Mouse (Mus musculus): ENCODE data around the gene B4galnt3.

The B4galnt3 gene

GRCm38 (mm10) chr6:120179044-120179755, 115.2 kb downstream of the B4galnt3 start:
- in situ Hi-C loops (cut with MboI; ENCODE audit: low pct_unique_long_range_greater_than_20kb in 1 of 2, low sequenced_read_pairs in 2 of 2, unreplicated experiment in 1 of 2): loop anchor here in 1 of 2 experiments (25.0 kb wide), 2 partner anchors 142 to 267 kb away; partner anchors contain the start of genes Rad52 and Wnk1

- in situ Hi-C loops (cut with MboI; ENCODE audit: low pct_unique_long_range_greater_than_20kb in 1 of 2, low sequenced_read_pairs in 2 of 2, unreplicated experiment in 1 of 2): loop anchor here in 1 of 2 experiments (25.0 kb wide), 2 partner anchors 138 to 263 kb away; partner anchors contain the start of genes Rad52 and Wnk1
These were observed 118.7 kb downstream of the B4galnt3 start for GRCm38 (mm10) chr6:120175650-120176049.

- in situ Hi-C loops (cut with MboI; ENCODE audit: low pct_unique_long_range_greater_than_20kb in 1 of 2, low sequenced_read_pairs in 2 of 2, unreplicated experiment in 1 of 2): loop anchor here in 1 of 2 experiments (25.0 kb wide), 2 partner anchors 137 to 262 kb away; partner anchors contain the start of genes Rad52 and Wnk1
These were observed 119.7 kb downstream of the B4galnt3 start for GRCm38 (mm10) chr6:120174602-120175115.

GRCm38 (mm10) chr6:120174028-120174601, 120.2 kb downstream of the B4galnt3 start:
- in situ Hi-C loops (cut with MboI; ENCODE audit: low pct_unique_long_range_greater_than_20kb in 1 of 2, low sequenced_read_pairs in 2 of 2, unreplicated experiment in 1 of 2): no loop called here

GRCm38 (mm10) chr6:120172294-120173017, 121.9 kb downstream of the B4galnt3 start:
- in situ Hi-C loops (cut with MboI; ENCODE audit: low pct_unique_long_range_greater_than_20kb in 1 of 2, low sequenced_read_pairs in 2 of 2, unreplicated experiment in 1 of 2): no loop called here

GRCm38 (mm10) chr6:120167574-120167973, 126.8 kb downstream of the B4galnt3 start:
- in situ Hi-C loops (cut with MboI; ENCODE audit: low pct_unique_long_range_greater_than_20kb in 1 of 2, low sequenced_read_pairs in 2 of 2, unreplicated experiment in 1 of 2): no loop called here

- in situ Hi-C loops (cut with MboI; ENCODE audit: low pct_unique_long_range_greater_than_20kb in 1 of 2, low sequenced_read_pairs in 2 of 2, unreplicated experiment in 1 of 2): no loop called here
These were observed 129.6 kb downstream of the B4galnt3 start for GRCm38 (mm10) chr6:120164765-120165164.

- in situ Hi-C loops (cut with MboI; ENCODE audit: low pct_unique_long_range_greater_than_20kb in 1 of 2, low sequenced_read_pairs in 2 of 2, unreplicated experiment in 1 of 2): no loop called here
These were observed 131.4 kb downstream of the B4galnt3 start for GRCm38 (mm10) chr6:120162928-120163327.

- in situ Hi-C loops (cut with MboI; ENCODE audit: low pct_unique_long_range_greater_than_20kb in 1 of 2, low sequenced_read_pairs in 2 of 2, unreplicated experiment in 1 of 2): no loop called here
These were observed 135.0 kb downstream of the B4galnt3 start for GRCm38 (mm10) chr6:120159133-120159901.

- in situ Hi-C loops (cut with MboI; ENCODE audit: low pct_unique_long_range_greater_than_20kb in 1 of 2, low sequenced_read_pairs in 2 of 2, unreplicated experiment in 1 of 2): no loop called here
These were observed 136.9 kb downstream of the B4galnt3 start for GRCm38 (mm10) chr6:120157479-120157878.

- in situ Hi-C loops (cut with MboI; ENCODE audit: low pct_unique_long_range_greater_than_20kb in 1 of 2, low sequenced_read_pairs in 2 of 2, unreplicated experiment in 1 of 2): no loop called here
These were observed 138.8 kb downstream of the B4galnt3 start for GRCm38 (mm10) chr6:120155510-120155909.

- in situ Hi-C loops (cut with MboI; ENCODE audit: low pct_unique_long_range_greater_than_20kb in 1 of 2, low sequenced_read_pairs in 2 of 2, unreplicated experiment in 1 of 2): no loop called here
These were observed 139.6 kb downstream of the B4galnt3 start for GRCm38 (mm10) chr6:120154526-120155309.

Measured in mouse embryonic stem cell (cell line).